Mouse (Mus musculus) liver, embryonic 12.5 days (tissue): Measurements from ENCODE around the gene Ctsw. TPM values are rescaled to one million over a fixed set of nuclear protein-coding genes. Genes with fewer than 3 reads are reported as not detected.

Experiments
- ATAC-seq: fragments of 200-750 bp; cut with Nextera tagmentation; 2 replicates; pipeline ENCODE4 v1.8.0; 2017; ENCODE audit warnings: moderate number of reproducible peaks, mild to moderate bottlenecking, moderate library complexity
- H3K27ac ChIP-seq: fragments of 300-500 bp; sonication (generic); 2 replicates; pipeline ENCODE4 v1.5.1; 2016; ENCODE audit warnings: mild to moderate bottlenecking
- H3K27me3 ChIP-seq: fragments of 300-500 bp; sonication (generic); replicated peaks from 2 replicates; pipeline ENCODE4 v1.6.1; 2016; ENCODE audit warnings: mild to moderate bottlenecking, moderate library complexity
- H3K36me3 ChIP-seq: fragments of 300-500 bp; sonication (generic); 2 replicates; pipeline ENCODE4 v1.6.1; 2016; ENCODE audit warnings: mild to moderate bottlenecking, moderate library complexity
- H3K4me1 ChIP-seq: fragments of 300-500 bp; sonication (generic); 2 replicates; pipeline ENCODE4 v1.6.1; 2016
- H3K4me2 ChIP-seq: fragments of 300-500 bp; sonication (generic); 2 replicates; pipeline ENCODE4 v1.6.1; 2016; ENCODE audit warnings: mild to moderate bottlenecking, moderate library complexity
- H3K4me3 ChIP-seq: fragments of 300-500 bp; sonication (generic); 2 replicates; pipeline ENCODE4 v1.5.1; 2016; ENCODE audit warnings: mild to moderate bottlenecking, moderate library complexity
- H3K9ac ChIP-seq: fragments of 300-500 bp; sonication (generic); 2 replicates; pipeline ENCODE4 v1.6.1; 2016; ENCODE audit warnings: mild to moderate bottlenecking, moderate library complexity
- H3K9me3 ChIP-seq: fragments of 300-500 bp; sonication (generic); replicated peaks from 2 replicates; pipeline ENCODE4 v1.6.1; 2016; ENCODE audit warnings: mild to moderate bottlenecking, moderate library complexity
- WGBS: fragments of 180-500 bp; shearing (Covaris S2); methylation state at CpG from one replicate; pipeline ENCODE4 v1.1.7; 2016; ENCODE audit not compliant: insufficient replicate concordance; 5-methylcytosine and 5-hydroxymethylcytosine counted together
- polyA plus RNA-seq: library from polyadenylated mRNA; unstranded; fragments of >200 nt; fragmentation: Nextera tagmentation; extraction: Ambion mirVana; gene quantifications from 2 replicates; pipeline ENCODE4 v1.2.1, GENCODE M21; 2016

The Ctsw gene
- 0.43 and 0.53 TPM in 2 replicates for polyA plus RNA-seq

- peaks cover 9% of the 10 kb centered on the region for H3K4me1 ChIP-seq
- no peak within 1 kb of the TSS for H3K27ac ChIP-seq
- H3K9ac ChIP-seq = no peak within 1 kb of the TSS
- H3K9me3 ChIP-seq = no peaks in the 10 kb centered on the region
- no peak for ATAC-seq
- H3K27me3 ChIP-seq = peaks cover 4% of the 10 kb centered on the region; the same call in 1 of the 2 replicates
- no peak within 1 kb of the TSS for H3K4me2 ChIP-seq
- no peak within 1 kb of the TSS for H3K4me3 ChIP-seq
- H3K36me3 ChIP-seq = peaks cover 41% of the 10 kb centered on the region
- WGBS = 39% methylated on average over 5 of the region's 5 CpGs
Observed at GRCm38 (mm10) chr19:5468374-5468773, at the start of gene Ctsw. Gene Ctsw (minus strand): TSS chr19:5468507.

- H3K36me3 ChIP-seq = no peaks in the 10 kb centered on the region
- H3K4me2 ChIP-seq = no peak overlapping the region
- no peaks in the 10 kb centered on the region for H3K9me3 ChIP-seq
- no peak overlapping the region for H3K4me3 ChIP-seq
- H3K27me3 ChIP-seq = no peaks in the 10 kb centered on the region
- WGBS = 72% methylated on average over 8 of the region's 8 CpGs
- H3K27ac ChIP-seq = no peak overlapping the region
- ATAC-seq = no peak
- peaks cover 12% of the 10 kb centered on the region for H3K4me1 ChIP-seq
- no peak overlapping the region for H3K9ac ChIP-seq
Observed at GRCm38 (mm10) chr19:5516906-5517505, 48.7 kb upstream of the Ctsw start.

- WGBS = 82% methylated on average over 7 of the region's 7 CpGs
- no peak overlapping the region for H3K4me3 ChIP-seq
- ATAC-seq = no peak
Observed at GRCm38 (mm10) chr19:5515840-5516777, 47.8 kb upstream of the Ctsw start.

GRCm38 (mm10) chr19:5513005-5513349 is 44.7 kb upstream of the Ctsw start:
- no peak for ATAC-seq
- Histone ChIP-seq H3K36me3 (no peaks in the 10 kb centered on the region), H3K9ac (no peak overlapping the region), H3K4me1 (peaks cover 46% of the 10 kb centered on the region), H3K27me3 (no peaks in the 10 kb centered on the region), H3K4me3 (no peak overlapping the region), H3K9me3 (no peaks in the 10 kb centered on the region), H3K27ac (no peak overlapping the region), H3K4me2 (peak overlapping the region; percentile 97)
- 42% methylated on average over 3 of the region's 3 CpGs for WGBS

More at GRCm38 (mm10) chr19:5515840-5516777, 47.8 kb upstream of the Ctsw start:
- Histone ChIP-seq H3K27me3 (no peaks in the 10 kb centered on the region), H3K4me2 (no peak overlapping the region), H3K36me3 (no peaks in the 10 kb centered on the region), H3K9ac (no peak overlapping the region), H3K4me1 (peaks cover 21% of the 10 kb centered on the region), H3K27ac (no peak overlapping the region; the same call in 1 of the 2 replicates), H3K9me3 (no peaks in the 10 kb centered on the region)

GRCm38 (mm10) chr19:5512091-5513004 is 44.0 kb upstream of the Ctsw start:
- Histone ChIP-seq H3K4me3 (peak overlapping the region; percentile 68), H3K4me1 (peaks cover 48% of the 10 kb centered on the region), H3K27ac (peak overlapping the region; percentile 53), H3K4me2 (peak overlapping the region; percentile 97), H3K9me3 (no peaks in the 10 kb centered on the region), H3K36me3 (no peaks in the 10 kb centered on the region), H3K9ac (peak overlapping the region; percentile 40; the same call in 1 of the 2 replicates), H3K27me3 (no peaks in the 10 kb centered on the region)
- no peak for ATAC-seq
- 22% methylated on average over 12 of the region's 12 CpGs for WGBS

DNA sequence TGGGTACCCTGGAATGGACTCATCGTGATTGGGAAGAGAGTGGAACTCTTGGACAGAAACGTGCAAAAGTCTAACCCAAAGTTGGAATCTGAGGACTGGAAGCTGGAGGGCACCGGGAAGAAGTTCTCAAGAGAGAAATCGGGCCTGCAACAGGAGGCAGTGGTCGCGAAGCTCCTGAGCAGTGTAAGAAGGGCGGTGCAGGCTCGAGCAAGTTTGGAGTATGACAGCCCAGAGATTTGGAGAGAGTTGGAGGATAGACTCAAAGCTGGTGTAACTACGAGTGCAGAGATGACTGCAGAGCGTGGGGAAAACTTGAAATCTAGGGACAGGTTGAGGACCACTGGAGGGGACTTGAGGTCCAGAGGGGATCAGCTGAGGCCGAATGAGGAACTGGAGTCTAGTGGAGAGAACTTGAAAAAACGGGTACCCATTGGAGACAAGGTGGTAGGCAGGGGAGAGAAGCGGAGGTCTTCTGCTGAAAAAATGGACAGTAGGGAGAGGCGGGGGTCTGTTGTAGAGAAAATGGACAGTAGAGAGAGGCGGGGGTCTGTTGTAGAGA is 42.8 kb upstream of the Ctsw start:
- peak overlapping the region; percentile 80 for H3K9ac ChIP-seq
- WGBS = 24% methylated on average over 15 of the region's 15 CpGs
- H3K36me3 ChIP-seq = no peaks in the 10 kb centered on the region
- H3K27ac ChIP-seq = peak overlapping the region; percentile 74
- peak overlapping the region; percentile 68 for H3K4me3 ChIP-seq
- H3K4me1 ChIP-seq = peaks cover 48% of the 10 kb centered on the region
- H3K9me3 ChIP-seq = no peaks in the 10 kb centered on the region
- H3K4me2 ChIP-seq = peak overlapping the region; percentile 97
- ATAC-seq = no peak
- no peaks in the 10 kb centered on the region for H3K27me3 ChIP-seq

GRCm38 (mm10) chr19:5510031-5511026 is 42.0 kb upstream of the Ctsw start, which contains the start of gene Snx32:
Gene Snx32 (minus strand): TSS chr19:5510538.
- Histone ChIP-seq H3K27me3 (no peaks in the 10 kb centered on the region), H3K4me1 (peaks cover 48% of the 10 kb centered on the region), H3K9me3 (no peaks in the 10 kb centered on the region), H3K4me3 (peak within 1 kb of the TSS; percentile 68), H3K36me3 (no peaks in the 10 kb centered on the region), H3K27ac (peak within 1 kb of the TSS; percentile 83), H3K9ac (peak within 1 kb of the TSS; percentile 80), H3K4me2 (peak within 1 kb of the TSS; percentile 97)
- 3% methylated on average over 47 of the region's 47 CpGs for WGBS
- peak; percentile 98 for ATAC-seq

DNA sequence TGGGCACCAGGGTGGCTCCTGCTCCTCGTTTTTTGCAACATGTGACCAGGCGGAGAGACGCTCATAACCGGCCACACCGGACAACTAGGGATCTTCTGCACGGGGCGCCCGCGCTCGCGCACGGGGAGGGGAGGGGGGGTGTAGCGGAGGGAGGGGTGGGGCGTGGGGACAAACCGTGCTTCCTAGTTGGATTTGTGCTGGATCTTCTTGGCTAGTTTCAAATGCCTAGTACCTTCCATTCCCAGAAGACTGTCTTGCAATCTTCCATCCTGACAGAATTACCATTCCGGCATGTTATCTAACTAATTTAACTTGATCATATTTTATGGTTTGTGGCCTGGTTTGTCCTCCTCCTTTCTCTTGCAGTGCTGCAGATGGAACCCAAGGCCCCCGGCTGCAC is 35.4 kb upstream of the Ctsw start, which contains the start of gene 1700020D05Rik:
1700020D05Rik (minus strand) TSS at position 101 of the 400 bp plus-strand sequence.
- H3K27ac ChIP-seq = no peak within 1 kb of the TSS
- no peak for ATAC-seq
- H3K27me3 ChIP-seq = no peaks in the 10 kb centered on the region
- no peak within 1 kb of the TSS for H3K9ac ChIP-seq
- WGBS = 69% methylated on average over 17 of the region's 17 CpGs
- no peak within 1 kb of the TSS for H3K4me3 ChIP-seq
- no peaks in the 10 kb centered on the region for H3K9me3 ChIP-seq
- peaks cover 12% of the 10 kb centered on the region for H3K36me3 ChIP-seq
- H3K4me1 ChIP-seq = 0 out of 2 replicates have a peak, but pooled peaks cover 8% of the 10 kb centered on the region
- H3K4me2 ChIP-seq = no peak within 1 kb of the TSS

DNA sequence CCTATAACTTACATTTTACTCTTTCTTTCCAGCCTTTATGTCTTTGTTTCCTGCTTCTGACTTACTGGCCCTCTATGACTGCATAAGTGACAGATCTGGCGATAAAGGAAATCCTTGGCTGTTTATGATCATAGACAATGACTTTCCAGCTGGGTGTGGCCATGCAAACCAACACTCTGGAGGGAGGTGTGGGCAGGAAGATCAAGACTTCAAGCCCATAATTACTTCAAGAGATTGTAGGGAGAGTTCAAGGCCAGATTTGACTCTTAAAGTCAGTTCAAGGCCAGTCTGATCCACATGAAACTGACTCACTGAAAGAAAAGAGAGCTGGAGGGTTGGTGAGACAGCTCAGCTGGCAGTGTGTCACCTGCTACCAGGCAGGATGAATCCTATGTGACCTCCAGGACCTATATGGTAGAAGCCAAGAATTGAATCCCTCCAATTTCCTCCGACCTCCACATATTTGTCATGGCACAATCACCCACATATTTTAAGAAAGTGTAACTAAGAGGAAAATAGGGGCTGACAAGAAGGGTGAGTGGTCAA is 32.1 kb upstream of the Ctsw start:
- Histone ChIP-seq H3K4me2 (no peak overlapping the region), H3K36me3 (peaks cover 43% of the 10 kb centered on the region), H3K9ac (no peak overlapping the region), H3K27me3 (no peaks in the 10 kb centered on the region), H3K4me3 (no peak overlapping the region), H3K9me3 (no peaks in the 10 kb centered on the region), H3K27ac (no peak overlapping the region), H3K4me1 (no peaks in the 10 kb centered on the region)
- 63% methylated on average over 2 of the region's 2 CpGs for WGBS
- ATAC-seq = no peak

GRCm38 (mm10) chr19:5496052-5496370 is 27.7 kb upstream of the Ctsw start:
- H3K9ac ChIP-seq = no peak overlapping the region
- no peak overlapping the region for H3K4me3 ChIP-seq
- ATAC-seq = no peak
- H3K4me2 ChIP-seq = no peak overlapping the region
- H3K27ac ChIP-seq = no peak overlapping the region
- peaks cover 24% of the 10 kb centered on the region for H3K4me1 ChIP-seq
- H3K27me3 ChIP-seq = no peaks in the 10 kb centered on the region
- no peaks in the 10 kb centered on the region for H3K9me3 ChIP-seq
- peaks cover 69% of the 10 kb centered on the region for H3K36me3 ChIP-seq
- WGBS = 88% methylated on average over 16 of the region's 16 CpGs
